Comparison of ENCODE assay signal across 15 mouse cellular contexts in genomic region chr13:59779744-59780264, GRCm38 (mm10). TPM values are rescaled to one million over a fixed set of nuclear protein-coding genes. Genes with fewer than 3 reads are reported as not detected.
"Had no signal": no experiment of that assay in that cellular context is flagged by ENCODE, and none has a peak within 500 bp of the region (broad histone marks: within the 10 kb centered on the region; RNA-seq: fewer than 3 reads in every experiment).

No protein-coding gene starts in this region.

RNA-seq across cellular contexts. Expression of gene Gm49354, which starts 2.2 kb away (rescaled TPM):
- total RNA-seq: layer of hippocampus, adult 8-10 months; layer of hippocampus, postnatal 14 days; left cerebral cortex, adult 18-20 months; left cerebral cortex, postnatal 14 days; megakaryocyte progenitor cell, adult 5-6 weeks had no signal
- polyA plus RNA-seq: limb, embryonic 10.5 days; limb, embryonic 14.5 days; liver, embryonic 11.5 days; liver, embryonic 16.5 days; lung, embryonic 16.5 days; midbrain, embryonic 14.5 days; neural tube, embryonic 13.5 days; stomach, embryonic 15.5 days; thymus, postnatal 0 days had no signal

RNA-seq across cellular contexts. Expression of gene 1700014D04Rik, which starts 33.3 kb away (rescaled TPM):
- total RNA-seq: megakaryocyte progenitor cell, adult 5-6 weeks; monocyte, adult 5-6 weeks had no signal
- polyA plus RNA-seq: liver, embryonic 11.5 days; liver, embryonic 16.5 days; stomach, embryonic 15.5 days; thymus, postnatal 0 days had no signal

RNA-seq across cellular contexts. Expression of gene Spata31d1d, which starts 48.3 kb away (rescaled TPM):
- total RNA-seq: layer of hippocampus, adult 8-10 months; layer of hippocampus, postnatal 14 days; left cerebral cortex, adult 18-20 months; megakaryocyte progenitor cell, adult 5-6 weeks; monocyte, adult 5-6 weeks had no signal
- polyA plus RNA-seq: limb, embryonic 10.5 days; liver, embryonic 11.5 days; liver, embryonic 16.5 days; lung, embryonic 16.5 days; midbrain, embryonic 14.5 days; neural tube, embryonic 13.5 days; stomach, embryonic 15.5 days; thymus, postnatal 0 days had no signal
